Comparison of ENCODE assay signal across 15 mouse cellular contexts in the genomic region with DNA sequence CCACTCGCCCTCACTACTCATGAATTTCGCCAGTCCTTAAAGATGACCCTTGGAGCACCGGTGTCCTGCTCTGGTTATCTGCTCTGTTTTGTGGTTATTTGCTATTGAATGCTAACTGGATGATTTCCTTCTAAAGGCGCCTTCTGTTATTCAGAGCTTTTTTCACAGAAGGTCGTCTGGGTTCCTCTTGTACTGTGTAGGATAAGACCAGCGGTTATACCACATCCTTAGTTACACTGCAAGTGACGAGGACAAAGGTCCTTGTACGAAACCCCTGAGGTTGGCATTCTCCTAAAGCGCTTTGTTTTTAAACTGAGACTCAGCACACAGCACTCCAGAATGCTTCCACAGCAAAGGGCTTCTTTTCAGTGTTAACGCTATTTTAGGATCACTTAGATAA.
A peak's percentile ranks its signal among the peaks of the same experiment; 100 is the strongest.
DNase-seq lines count a peak whose midpoint lies in the region; ATAC-seq and TF ChIP-seq lines count a peak whose summit lies in the region.
"Had no signal": no experiment of that assay in that cellular context is flagged by ENCODE, and none has a peak within 500 bp of the region (broad histone marks: within the 10 kb centered on the region; RNA-seq: fewer than 3 reads in every experiment).

No protein-coding gene starts in this region.

- 40% methylated on average over 10 of the region's 10 CpGs for WGBS in heart, embryonic 13.5 days
- WGBS in stomach, postnatal 0 days, result 88% methylated on average over 10 of the region's 10 CpGs

- H3K36me3 ChIP-seq in heart, embryonic 13.5 days, result peaks cover 81% of the 10 kb centered on the region
- peaks cover 34% of the 10 kb centered on the region for H3K36me3 ChIP-seq in stomach, postnatal 0 days (ENCODE audit: control insufficient read depth, insufficient read depth, low read length)

- 0 out of 2 replicates have a peak, but pooled peaks have one; percentile 7 for ATAC-seq in heart, embryonic 13.5 days (ENCODE audit: extremely low read depth, insufficient number of reproducible peaks, low FRiP score, low TSS enrichment)
- ATAC-seq in granulocyte monocyte progenitor cell, adult 5-6 weeks (replicated peaks; ENCODE audit: poor library complexity, severe bottlenecking), result peak; percentile 58
- peak; percentile 32 for ATAC-seq in megakaryocyte progenitor cell, adult 5-6 weeks (replicated peaks; ENCODE audit: poor library complexity)
- ATAC-seq in stomach, postnatal 0 days (ENCODE audit: low FRiP score, low TSS enrichment), result no peak

- no peaks in the 10 kb centered on the region for H3K9me3 ChIP-seq in heart, embryonic 13.5 days
- no peaks in the 10 kb centered on the region for H3K9me3 ChIP-seq in stomach, postnatal 0 days (ENCODE audit: control insufficient read depth, low read length)
- H3K9me3 ChIP-seq: embryonic facial prominence, embryonic 13.5 days; hindbrain, embryonic 15.5 days; liver, embryonic 15.5 days had no signal

- peak overlapping the region; percentile 88 for H3K27ac ChIP-seq in heart, embryonic 13.5 days (replicated peaks)
- no peak overlapping the region for H3K27ac ChIP-seq in stomach, postnatal 0 days (replicated peaks)
- H3K27ac ChIP-seq: embryonic facial prominence, embryonic 13.5 days; hindbrain, embryonic 15.5 days; liver, embryonic 15.5 days had no signal

- TF ChIP-seq CTCF in stomach, postnatal 0 days (IDR thresholded peaks at IDR 0.05; ENCODE audit: low read depth), result no peak

- TF ChIP-seq EP300 in stomach, postnatal 0 days (optimal IDR thresholded peaks at IDR 0.05), result no peak

- no peaks in the 10 kb centered on the region for H3K27me3 ChIP-seq in heart, embryonic 13.5 days (replicated peaks)
- H3K27me3 ChIP-seq in stomach, postnatal 0 days (ENCODE audit: control insufficient read depth, insufficient read depth, low read length), result no peaks in the 10 kb centered on the region
- H3K27me3 ChIP-seq: embryonic facial prominence, embryonic 13.5 days; hindbrain, embryonic 15.5 days; liver, embryonic 15.5 days had no signal

- peaks cover 63% of the 10 kb centered on the region for H3K4me1 ChIP-seq in heart, embryonic 13.5 days
- H3K4me1 ChIP-seq in stomach, postnatal 0 days (replicated peaks; ENCODE audit: control insufficient read depth, insufficient read depth), result no peaks in the 10 kb centered on the region; the same call in 1 of the 2 replicates
- H3K4me1 ChIP-seq: hindbrain, embryonic 15.5 days had no signal

- DNase-seq in heart, adult 8-10 months (ENCODE audit: low spot score), result no peak
- peak; percentile 78 for DNase-seq in thymus, postnatal 0 days (ENCODE audit: low spot score)
- DNase-seq in thymus, postnatal 10 days (ENCODE audit: low spot score in 2 of 2), result no peak
- no peak for DNase-seq in stomach, postnatal 0 days (ENCODE audit: low spot score)
- DNase-seq in cerebellum, adult 9-10 months, result no peak
- DNase-seq: gastrocnemius, postnatal 14 days; kidney, adult 18-20 months; kidney, postnatal 36 days; midbrain, embryonic 14.5 days had no signal

- no peak overlapping the region for H3K4me3 ChIP-seq in heart, embryonic 13.5 days
- H3K4me3 ChIP-seq in stomach, postnatal 0 days (ENCODE audit: low read depth, low read length), result no peak overlapping the region
- H3K4me3 ChIP-seq: embryonic facial prominence, embryonic 13.5 days; hindbrain, embryonic 15.5 days; liver, embryonic 15.5 days had no signal

- peak overlapping the region; percentile 60; the same call in 1 of the 2 replicates for H3K9ac ChIP-seq in heart, embryonic 13.5 days
- H3K9ac ChIP-seq in stomach, postnatal 0 days (ENCODE audit: low read length), result no peak overlapping the region
- H3K9ac ChIP-seq: embryonic facial prominence, embryonic 13.5 days; hindbrain, embryonic 15.5 days; liver, embryonic 15.5 days had no signal

- H3K4me2 ChIP-seq in heart, embryonic 13.5 days, result peak overlapping the region; percentile 38
- H3K4me2 ChIP-seq in stomach, postnatal 0 days (replicated peaks; ENCODE audit: low read depth), result no peak overlapping the region
- H3K4me2 ChIP-seq: embryonic facial prominence, embryonic 13.5 days; hindbrain, embryonic 15.5 days; liver, embryonic 15.5 days had no signal
